Mouse (Mus musculus) gastrocnemius, adult 18-20 months (tissue): ENCODE results near the gene Scgn. TPM values are rescaled to one million over a fixed set of nuclear protein-coding genes. Genes with fewer than 3 reads are reported as not detected.

Experiments used
- DNase-seq: peaks from one replicate; pipeline ENCODE4 v3.0.0; 2021; ENCODE audit warnings: low spot score
- microRNA-seq: library from miRNA; unstranded; fragments of <30 nt; microRNA quantifications from one replicate; pipeline ENCODE4 v1.2.0, GENCODE M21; 2021
- total RNA-seq, 2 experiments: library from RNA; stranded (reverse); gene quantifications; 2 replicates each; pipeline ENCODE4 v1.2.3; 2021

Scgn gene
- total RNA-seq, 2 experiments from 2014 or later = not detected

DNA sequence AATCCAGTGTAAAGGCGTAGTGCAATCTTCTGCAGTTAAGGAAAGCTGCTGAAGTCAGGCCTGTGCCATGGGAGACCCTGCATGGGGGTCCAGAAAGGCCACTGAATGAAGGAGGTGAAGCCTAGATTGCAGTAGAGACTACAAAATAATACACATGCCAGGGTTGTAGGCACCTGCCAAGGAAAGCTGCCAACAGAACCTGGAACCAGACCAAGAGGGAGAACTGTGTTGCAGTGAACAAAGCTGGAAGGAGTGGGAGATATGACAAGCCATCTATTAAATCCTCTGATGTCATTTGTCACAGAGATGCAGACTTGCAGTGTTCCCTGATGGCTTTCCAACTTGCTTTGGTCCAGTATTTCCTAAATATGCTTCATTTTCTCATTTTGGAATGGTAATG is 52.3 kb downstream of the Scgn start:
- DNase-seq = no peak

DNA sequence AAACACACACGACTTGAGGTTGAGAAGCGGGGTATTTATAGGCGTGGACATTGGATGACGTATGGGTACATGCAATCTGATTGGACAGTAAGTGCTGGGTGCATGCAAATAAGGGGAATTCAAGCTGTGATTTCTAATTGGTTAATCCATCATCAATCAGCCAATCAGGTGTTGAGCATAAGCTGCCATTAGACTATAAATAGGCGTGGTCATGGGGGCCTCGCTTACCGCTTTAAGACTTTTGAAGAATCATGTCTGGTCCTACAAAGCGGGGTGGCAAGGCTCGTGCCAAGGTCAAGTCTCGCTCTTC is 56.8 kb downstream of the Scgn start, which contains the start of gene Hist1h2aa:
Gene Hist1h2aa (plus strand): TSS at position 252 of the 310 bp plus-strand sequence.
- DNase-seq = no peak

DNA sequence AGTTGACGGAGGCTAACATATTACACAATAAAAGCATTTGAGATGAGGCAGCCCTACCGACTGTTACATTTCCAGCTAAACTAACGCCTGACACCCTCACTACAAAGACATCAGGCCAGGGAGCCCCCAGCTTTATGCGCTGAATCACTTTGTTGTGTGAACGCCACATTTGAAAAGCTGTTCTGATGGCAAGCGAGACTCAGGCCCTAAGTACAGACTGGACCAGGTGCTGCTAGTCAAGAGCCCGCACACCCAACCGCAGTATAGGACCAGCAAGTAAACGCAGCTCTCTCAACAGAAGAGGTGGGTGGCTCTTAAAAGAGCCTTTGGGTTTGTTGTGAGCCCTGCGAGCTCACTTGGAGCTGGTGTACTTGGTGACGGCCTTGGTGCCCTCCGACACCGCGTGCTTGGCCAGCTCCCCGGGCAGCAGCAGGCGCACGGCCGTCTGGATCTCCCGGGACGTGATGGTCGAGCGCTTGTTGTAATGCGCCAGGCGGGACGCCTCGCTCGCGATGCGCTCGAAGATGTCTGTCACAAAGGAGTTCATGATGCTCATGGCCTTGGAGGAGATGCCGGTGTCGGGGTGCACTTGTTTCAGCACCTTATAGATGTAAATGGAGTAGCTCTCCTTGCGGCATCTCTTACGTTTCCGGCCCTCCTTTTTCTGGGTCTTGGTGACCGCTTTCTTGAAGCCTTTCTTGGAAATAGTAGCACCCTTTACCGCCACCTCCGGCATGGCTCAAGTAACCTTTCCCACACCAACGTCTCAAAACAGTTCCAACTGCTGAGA is 57.4 kb downstream of the Scgn start, which contains the start of gene Hist1h2ba:
Gene Hist1h2ba (minus strand): TSS at position 736 of the 790 bp plus-strand sequence.
- DNase-seq = no peak

DNA sequence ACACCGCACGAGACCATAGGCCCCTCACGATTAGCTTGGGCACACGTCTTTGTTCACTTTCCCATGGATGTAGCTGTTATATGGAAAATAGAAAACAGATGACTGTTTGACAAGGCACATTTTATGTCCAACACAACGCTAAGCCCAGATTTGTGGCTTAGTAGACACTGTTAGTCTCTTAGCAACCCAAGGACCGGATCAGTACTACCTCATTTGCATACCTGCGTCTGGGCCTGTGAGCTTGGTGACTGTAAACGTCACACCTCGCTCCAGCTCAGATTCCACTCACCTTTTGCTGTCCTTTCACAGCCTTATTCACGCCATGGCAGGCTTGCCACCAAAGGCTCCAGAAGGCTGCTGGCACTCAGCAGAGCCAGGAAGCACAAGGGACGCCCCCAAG is 60.1 kb downstream of the Scgn start:
- DNase-seq = no peak

DNA sequence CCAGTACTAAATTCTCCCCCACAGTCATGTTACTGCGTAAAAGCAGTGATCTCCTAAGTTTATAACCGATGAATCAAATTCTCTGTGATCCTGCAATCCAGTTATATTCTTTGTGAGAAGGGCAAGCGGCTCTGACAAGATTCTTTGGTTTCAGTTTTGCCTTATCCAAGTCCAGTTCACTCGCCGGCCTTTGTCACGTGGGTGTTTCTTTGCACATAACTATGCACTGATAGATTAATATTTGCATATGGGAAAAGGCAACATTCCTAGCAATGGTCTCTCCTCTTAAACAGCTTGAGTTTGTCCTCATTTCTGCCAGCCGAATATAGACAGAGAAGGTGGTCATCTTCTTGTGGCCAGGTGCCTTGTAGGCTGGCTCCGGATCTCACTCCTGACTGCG is 60.6 kb downstream of the Scgn start:
- no peak for DNase-seq

DNA sequence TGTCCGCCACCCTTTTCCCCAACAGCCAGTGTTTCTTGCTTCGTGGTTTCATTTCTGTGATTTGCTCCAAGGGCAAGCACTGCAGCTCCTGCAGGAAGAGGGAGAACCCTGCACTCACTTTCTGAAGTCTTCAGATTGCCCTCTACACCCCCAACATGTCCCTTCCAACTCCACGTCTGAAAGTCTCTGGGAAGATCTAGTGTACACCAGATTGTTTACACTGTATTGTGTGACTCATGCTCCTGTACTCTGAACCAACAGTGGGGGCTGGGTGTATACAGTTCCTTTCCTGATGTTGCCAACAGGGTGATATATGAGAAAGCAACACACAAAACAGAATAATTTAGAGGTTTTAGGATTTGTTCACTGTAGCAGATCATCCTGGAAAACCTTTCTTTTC is 62.4 kb downstream of the Scgn start:
- no peak for DNase-seq

DNA sequence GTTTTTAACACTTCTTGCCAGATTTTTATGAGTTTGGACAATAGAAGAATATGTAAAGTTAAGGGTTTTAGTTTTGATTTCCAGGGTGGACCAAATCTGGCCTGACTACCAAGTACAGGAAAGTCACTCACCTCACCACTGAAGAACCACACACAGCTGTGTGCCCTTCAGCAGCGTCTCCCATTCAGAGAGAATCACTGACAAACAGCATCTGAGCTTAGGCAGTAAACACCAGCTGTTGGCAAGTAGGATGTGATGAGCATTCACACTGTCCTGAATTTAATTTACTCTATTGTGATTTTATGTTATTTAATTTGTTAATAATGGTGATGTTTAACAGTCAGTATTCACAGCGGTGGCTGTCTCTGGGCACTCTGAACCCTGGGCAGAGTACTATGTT is 65.2 kb downstream of the Scgn start:
- DNase-seq = no peak

DNA sequence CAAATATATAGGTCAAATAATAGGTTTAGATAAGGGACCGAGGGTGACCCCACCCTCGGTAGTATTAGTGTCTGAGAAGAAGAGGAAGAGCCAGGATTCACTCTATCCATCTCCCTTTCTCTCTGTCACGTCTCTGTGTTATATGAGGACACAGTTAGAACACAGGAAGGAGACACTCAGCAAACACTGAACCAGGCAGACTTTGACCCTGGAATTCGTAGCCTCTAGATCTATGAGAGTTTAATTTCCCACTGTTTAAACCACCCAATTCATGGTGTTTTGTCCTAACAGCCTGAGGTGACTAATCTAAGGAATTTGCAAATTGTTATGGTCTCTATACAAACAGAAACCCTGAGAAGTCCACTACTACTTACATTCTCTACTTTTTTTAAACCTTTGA is 73.3 kb downstream of the Scgn start:
- DNase-seq = no peak

DNA sequence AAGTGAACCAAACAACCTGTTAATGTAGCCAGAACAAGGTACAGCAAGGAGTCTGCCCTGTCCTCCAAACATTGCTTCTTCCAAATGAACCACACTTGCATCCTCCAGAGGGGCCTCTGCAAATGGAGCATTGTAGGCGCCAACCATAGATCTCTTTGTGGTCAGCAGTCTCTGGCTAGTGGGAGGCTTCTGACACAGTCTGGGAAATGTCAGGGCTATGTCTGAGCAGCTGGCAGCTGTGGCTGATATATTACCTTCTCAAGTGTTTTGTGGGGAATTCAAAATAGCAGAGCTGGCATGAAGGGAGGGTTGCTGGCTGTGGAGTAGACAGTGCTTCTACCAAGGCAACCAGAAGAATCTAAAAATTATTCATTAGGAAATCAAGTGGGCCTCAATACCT is 74.9 kb downstream of the Scgn start:
- DNase-seq = peak; percentile 13

DNA sequence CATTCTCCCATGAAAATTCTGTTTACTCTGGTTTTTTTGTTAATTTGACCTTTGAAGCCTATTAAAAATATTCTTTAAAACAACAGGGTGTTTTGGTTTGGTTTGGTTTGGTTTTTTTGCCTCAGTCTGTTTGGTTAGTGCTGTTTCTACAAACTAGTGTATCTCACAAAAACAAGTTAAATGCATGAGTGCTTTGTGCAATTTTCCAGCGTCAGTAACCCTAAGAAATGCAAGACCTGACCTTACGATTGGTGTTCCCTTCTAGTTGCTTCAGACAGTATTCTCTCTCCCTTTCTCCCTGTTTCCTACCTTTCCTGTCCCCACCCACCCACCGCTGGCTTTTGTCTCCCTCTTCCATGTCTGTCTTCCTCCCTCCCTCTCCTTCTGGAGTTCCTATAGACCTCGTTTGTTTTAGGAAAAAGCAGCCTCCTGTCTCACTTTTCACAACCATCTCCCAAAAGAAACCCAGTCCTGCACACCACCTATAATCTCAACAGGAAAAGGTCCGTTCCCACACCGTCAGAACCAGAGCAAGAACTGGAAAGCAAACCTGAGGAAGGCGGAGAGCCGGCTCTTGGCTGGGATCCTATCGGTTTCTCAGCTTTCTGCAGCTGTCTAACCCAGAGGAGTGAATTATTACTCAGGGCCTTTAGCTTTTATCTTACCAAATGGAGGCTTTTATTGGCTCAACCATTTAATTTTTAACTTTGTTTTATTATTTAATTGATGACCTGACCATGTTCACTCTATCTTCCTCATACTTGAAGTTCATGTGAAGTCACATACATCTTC is 76.4 kb downstream of the Scgn start, which contains the start of gene Slc17a4:
Gene Slc17a4 (minus strand): TSS at position 634 of the 792 bp plus-strand sequence.
- DNase-seq = no peak

DNA sequence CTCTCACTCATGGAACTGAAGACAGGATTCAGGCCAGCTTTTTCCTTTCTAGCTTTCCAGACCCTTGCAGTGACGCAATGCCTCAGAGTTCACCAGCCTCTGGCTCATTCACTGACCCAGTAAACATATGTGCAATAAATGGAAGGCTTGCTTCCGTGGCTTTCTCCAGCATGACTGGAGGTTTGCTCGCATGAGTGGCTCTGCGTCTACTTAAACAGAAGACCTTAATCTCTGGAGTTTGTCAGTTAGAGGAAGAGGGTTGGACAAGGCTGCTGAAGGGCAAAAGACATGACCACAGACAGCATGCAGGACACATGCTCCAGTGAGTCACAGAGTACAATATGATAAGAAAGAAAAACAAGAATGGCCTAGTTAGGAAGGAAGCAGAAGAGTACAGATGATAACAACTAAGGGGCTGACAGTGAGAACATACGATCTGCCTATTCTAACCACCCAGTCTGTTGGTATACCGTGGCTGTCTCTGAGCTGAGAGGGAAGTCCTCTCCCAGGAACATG is 77.2 kb downstream of the Scgn start:
- DNase-seq = no peak

DNA sequence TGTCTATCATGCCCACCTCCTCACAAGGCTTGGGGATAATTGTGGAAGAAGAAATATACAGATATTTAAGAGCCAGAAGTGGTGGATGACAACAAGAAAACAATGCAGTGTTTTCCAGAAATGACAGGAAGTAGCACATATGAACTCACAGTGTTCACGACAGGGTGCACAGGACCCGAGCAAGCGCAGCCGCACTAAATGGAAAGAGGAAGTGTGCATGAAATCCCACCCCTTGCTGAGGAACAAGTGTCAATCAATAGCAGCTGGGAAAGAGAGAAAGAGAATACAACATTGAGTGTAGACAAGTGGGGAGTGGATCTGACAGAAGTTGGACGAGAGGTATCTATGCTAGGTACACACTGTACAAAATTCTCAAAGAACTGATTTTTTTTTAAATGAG is 79.7 kb downstream of the Scgn start:
- DNase-seq = no peak

DNA sequence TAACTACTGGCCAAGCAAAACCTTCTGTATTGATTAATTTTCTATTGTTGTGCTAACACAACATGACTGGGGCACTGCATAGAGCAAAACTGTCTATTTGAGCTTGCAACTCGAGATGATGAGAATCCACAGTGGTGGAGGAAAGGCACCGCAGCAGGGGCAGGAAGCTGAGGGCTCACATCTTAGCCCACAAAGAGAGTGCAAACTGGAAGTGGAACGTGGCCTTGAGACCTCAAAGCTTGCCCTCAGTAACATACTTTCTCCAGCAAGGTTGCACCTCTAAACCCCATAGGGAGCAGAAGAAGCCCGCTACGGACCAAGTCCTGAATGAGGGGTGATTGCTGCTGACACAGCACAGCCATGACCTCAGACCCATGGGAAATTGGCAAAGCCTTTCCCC is 80.9 kb downstream of the Scgn start:
- DNase-seq = no peak

DNA sequence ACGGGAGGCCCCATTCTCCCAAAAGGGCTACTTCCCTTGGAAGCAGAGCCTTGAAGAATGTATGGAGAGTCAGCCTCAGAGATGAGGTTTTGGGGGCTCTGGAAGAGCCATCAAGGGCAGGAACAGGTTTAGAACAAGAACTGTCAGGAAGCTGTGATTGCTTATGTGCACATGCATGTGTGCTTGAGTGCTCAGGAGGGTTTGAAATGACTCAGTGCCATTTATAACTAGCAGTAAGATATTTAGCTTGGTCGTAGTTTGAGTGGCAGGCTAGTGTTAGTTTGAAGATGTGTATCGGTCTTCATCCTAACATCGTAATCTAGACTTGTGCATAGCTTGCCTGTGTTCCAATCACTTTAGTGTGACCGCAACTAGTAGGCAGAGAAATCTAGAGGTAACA is 84.1 kb downstream of the Scgn start:
- no peak for DNase-seq

Small RNA genes lying within 50 kb of the gene (microRNA-seq; reads per million reads assigned to microRNA genes)
- not detected for gene Gm44344

Other genes starting within 250 kb of the Scgn start
- not detected for gene Hist1h3c, start 245.6 kb downstream of the Scgn start, total RNA-seq
- gene Hist1h2bb, start 244.5 kb downstream of the Scgn start, total RNA-seq = 1 to 10 TPM; 1.3 to 1.4 TPM
- under 1 TPM in 1 of 2 experiments, not detected in 1; 0.82 TPM for gene Hist1h2ab, start 240.1 kb downstream of the Scgn start, total RNA-seq
- gene Hist1h3b, start 238.9 kb downstream of the Scgn start, total RNA-seq = 1 to 10 TPM in 1 of 2 experiments, not detected in 1; 1.3 TPM
- 1 to 10 TPM; 1.6 to 1.9 TPM for gene Hist1h4b, start 234.2 kb downstream of the Scgn start, total RNA-seq
- gene Hist1h4a, start 230.0 kb downstream of the Scgn start, total RNA-seq = 1 to 10 TPM in 1 of 2 experiments, under 1 TPM in 1; 0.89 to 2.8 TPM
- 1 to 10 TPM; 5.1 to 5.3 TPM for gene Hist1h3a, start 228.8 kb downstream of the Scgn start, total RNA-seq
- under 1 TPM; 0.66 to 0.76 TPM for gene Hist1h1a, start 227.5 kb downstream of the Scgn start, total RNA-seq
- gene Trim38, start 221.3 kb downstream of the Scgn start, total RNA-seq = not detected
- not detected for gene Slc17a2, start 184.2 kb downstream of the Scgn start, total RNA-seq
- gene Slc17a3, start 151.8 kb downstream of the Scgn start, total RNA-seq = under 1 TPM in 1 of 2 experiments, not detected in 1; 0.21 TPM
- not detected for gene Slc17a1, start 123.5 kb downstream of the Scgn start, total RNA-seq
- gene Slc17a4, start 76.2 kb downstream of the Scgn start, total RNA-seq = under 1 TPM in 1 of 2 experiments, not detected in 1; 0.09 TPM
- gene Hist1h2ba, start 57.1 kb downstream of the Scgn start, total RNA-seq = not detected
- not detected for gene Hist1h2aa, start 56.8 kb downstream of the Scgn start, total RNA-seq